Mouse (Mus musculus): Measurements from ENCODE around the gene Trim41.
"Not testable (repeated sequence)": the region's sequence is repeated elsewhere in the genome, so short reads cannot be mapped to it uniquely, and the experiment has no call there.

Trim41 gene

DNA sequence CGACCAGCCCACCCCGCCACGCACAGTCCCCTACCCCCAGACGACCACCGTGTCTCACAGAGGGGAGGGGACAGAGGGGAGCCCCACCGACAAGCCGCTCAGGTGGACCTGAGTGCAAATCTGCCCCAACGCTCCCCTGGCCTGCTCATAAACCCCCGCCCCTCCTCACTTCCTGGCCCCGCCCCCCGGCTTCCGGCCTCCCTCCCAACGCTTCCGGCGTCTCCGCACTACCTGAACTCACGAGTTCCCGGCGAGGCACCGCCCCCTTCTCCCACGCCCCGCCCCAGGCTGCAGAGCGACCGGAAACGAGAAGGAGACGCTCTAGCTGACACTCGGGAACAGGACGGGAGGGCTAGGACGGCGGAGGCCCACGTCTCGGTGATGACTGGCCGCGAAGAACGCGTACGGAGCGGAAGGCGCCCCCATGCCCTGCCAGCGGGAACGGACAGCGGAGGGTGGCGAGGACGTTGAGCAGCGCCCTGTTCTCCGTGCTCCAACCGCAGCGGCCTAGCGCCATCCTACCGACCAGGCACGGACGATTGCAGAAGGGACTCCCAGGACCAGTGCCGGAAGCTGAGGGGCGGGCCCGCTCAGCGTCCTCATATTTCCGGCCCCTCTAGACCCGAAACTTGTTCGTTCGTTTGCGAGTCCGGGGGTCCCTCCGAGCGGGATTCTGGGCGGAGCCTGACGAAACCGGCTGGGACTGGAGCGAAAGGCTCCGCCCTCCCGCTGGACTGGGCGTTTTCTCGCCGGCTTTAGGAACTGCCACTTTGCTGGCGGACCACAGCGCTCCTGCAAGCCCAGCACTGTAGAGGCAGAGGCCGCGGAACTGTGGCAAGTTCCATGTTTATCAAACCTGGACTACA lies at the start of gene Trim41:
Gene Trim41 (minus strand): TSS at position 554 of the 866 bp plus-strand sequence.
- peak; percentile 92 for ATAC-seq (ENCODE audit: low TSS enrichment)

DNA sequence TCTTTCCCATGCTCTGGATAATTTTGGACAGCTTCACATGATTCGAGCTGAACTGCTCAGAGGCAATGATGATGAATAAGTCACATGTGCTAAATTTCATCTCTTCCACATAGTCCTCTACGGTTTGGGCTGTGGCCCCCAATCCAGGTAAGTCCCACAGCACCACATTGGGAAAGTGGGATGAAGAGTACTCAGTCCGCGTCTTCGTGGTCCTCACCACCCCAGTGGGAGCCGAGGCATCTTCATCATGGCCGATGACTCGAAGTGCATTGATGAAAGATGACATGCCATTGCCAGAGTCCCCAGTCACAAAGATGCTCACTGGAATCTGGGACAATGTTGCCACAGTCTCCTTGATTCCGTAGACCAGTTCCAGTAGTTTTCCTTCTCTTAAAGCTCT lies 49.3 kb upstream of the Trim41 start:
- ATAC-seq (ENCODE audit: low TSS enrichment) = no peak

DNA sequence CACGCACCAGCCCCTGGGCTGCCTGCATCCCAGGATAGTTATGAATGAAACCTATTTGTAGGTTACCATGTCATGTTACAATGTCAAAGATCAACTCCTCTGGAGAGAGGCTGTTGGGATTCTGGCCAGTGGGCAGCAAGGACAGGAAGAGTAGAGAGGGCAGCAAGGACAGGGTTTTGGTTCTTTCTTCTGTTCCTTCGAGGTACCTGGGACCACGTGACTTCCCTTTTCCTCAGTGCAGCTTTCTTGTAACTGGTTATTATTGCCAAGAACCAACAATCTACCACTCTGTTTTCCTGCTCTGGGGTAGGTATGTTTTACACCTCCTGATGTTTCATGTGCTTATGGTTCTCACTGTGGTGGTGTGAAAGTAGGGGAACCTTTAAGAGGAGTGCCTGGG lies 46.7 kb upstream of the Trim41 start:
- no peak for ATAC-seq (ENCODE audit: low TSS enrichment)

DNA sequence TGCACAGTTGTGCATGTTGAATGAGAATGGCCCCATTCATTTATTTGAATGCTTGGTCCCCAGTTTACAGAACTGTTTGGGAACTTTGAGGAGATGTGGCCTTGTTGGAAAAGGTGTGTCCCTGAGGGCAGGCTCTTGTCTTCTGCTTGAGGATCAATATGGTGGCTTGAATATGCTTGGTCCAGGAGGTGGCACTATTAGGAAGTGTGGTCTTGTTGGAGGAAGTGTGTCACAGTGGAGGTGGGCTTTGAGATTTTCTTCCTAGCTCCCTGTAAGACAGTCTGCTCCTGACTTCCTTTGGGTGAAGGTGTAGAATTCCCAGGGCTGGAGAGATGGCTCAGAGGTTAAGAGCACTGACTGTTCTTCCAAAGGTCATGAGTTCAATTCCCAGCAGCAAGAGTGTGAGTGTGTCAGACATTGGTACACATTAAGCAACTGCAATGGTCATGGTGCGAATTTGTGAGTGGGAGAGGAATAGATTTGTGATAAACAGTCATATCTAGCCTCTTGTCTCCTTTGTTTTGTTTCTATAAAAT lies 45.7 kb upstream of the Trim41 start:
- ATAC-seq (ENCODE audit: low TSS enrichment) = no peak

DNA sequence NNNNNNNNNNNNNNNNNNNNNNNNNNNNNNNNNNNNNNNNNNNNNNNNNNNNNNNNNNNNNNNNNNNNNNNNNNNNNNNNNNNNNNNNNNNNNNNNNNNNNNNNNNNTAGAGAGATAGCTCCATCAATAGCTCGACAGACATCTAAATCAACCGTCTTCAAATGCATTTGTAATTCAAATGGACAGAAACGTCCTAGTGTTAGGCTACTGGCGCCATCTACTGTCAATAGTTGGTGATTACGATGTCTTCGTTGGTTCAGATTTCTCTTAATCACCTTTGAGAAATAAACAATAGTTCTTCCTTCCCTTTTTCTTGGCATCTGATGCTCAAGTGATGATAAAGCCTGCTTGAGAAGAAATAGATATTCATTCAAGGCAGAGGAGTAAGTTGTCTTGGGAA lies 41.9 kb upstream of the Trim41 start:
- ATAC-seq (ENCODE audit: low TSS enrichment) = 0 out of 2 replicates have a peak, but pooled peaks have one; percentile 16

DNA sequence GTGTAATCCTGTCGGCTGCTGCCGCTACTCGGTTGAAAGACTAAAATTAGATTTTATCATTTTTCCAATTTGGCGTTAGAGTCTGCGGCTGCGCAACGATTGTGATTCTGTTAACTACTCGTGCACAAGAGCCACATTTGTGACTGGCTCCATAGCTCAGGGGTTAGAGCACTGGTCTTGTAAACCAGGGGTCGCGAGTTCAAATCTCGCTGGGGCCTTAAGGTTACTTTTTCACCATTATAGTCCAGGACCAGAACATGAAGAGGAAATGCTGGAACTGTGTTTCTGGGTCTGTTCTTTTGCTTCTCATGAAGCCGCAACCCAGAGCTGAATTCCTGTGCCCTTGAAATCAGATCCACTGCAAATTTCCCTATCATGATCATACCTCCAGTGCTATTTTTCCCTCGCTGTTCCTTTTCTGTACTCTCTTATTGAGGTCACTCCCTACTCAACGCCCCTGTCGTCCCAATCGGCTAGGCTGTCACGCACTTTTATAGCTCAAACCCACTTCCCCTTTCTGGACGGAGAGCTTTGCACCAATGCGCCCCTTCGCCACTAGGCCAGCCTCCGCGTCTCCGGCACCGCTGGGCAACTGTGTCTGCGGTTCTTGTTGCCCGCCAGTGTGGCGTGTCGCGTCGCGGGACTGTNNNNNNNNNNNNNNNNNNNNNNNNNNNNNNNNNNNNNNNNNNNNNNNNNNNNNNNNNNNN lies 36.5 kb upstream of the Trim41 start:
- peak; percentile 28 for ATAC-seq (ENCODE audit: low TSS enrichment)

DNA sequence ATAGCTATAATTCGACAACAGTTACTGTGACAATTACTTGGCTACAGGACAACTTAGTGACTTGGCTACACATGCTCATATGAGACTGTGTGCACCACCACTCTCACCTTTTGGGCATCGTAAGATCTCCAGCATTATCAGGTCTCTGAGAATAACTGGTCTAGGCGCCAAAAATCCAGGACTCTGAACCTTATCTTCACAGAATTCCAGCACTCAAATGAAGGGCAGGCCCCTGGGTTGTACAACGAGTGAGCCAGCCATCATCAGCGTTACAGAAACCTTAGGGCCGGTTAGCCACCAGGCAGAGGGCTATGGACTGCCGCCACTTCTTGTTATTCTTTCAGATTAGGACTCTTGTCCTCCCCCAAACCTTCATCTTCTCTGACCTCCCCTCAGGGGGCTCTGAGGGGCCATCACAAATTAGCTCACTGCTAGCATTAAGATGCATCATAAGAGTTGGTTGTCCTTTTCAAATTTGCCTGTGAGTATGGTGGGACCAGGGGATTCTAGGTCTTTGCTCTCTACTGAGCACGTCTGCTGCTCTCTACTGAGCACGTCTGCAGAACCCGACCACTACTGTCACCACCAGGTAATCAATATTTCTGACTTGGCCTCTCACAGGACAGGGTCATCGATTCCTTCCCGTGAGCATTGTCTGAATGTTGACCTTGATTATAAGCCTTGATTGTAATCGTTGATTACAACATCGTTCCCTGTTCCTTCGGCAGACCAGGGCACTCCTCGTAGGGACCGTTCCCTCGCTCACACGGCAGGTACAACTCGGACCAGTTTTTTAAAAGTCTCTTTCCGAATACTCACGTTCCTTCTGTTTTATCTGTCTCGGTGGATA lies 35.7 kb upstream of the Trim41 start:
- peak; percentile 27; the same call in 1 of the 2 replicates for ATAC-seq (ENCODE audit: low TSS enrichment)

DNA sequence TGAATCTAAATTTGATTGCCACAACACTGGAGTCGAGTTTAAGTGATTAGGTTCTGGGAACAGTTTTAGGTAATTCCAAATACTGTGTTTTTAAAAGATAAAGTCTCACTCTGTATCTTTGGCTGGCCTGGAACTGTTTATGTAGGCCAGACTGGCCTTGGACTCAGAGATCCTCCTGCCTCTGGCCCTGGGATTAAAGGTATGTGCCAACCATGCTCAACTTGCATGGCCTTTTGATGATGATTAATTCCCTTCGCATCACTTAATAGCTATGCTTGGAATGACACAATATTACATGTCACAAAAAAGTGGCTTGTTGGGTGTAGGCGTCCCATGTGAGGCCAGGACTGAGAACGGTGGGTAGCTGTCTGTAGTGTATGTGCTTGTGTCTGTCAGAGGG lies 35.0 kb upstream of the Trim41 start:
- no peak for ATAC-seq (ENCODE audit: low TSS enrichment)

DNA sequence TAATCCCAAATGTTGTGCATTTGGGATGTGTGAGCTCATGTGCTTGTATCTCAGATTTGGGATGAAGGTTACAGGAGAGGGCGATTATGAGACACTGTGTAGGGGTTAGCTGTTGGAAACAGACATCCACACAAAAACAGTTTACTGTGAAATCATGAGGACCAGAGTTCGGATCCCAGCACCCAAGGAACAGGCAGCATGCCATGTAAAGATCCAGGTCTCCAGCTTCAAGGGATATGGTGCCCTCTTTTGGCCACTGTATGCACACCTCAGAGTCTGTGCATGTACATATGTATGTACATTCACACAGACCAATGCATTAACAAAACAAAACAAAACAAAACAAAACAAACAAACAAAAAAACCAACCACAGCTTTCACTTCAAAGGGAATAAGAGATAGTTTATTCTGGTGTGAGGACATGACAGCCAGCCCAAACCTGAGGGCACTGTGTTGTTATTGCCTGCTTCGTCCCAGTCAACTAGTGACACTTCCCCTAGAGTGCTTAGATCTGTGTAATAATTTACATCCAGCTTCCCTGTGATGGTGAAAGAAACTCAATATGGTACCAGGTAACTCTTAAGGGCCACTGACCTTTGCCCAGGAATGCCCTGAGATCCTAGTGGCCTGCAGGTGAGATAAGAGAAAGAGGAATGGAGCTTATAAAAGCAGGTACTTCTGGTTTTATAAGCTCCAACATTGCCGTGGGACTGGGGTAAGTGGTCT lies 34.3 kb upstream of the Trim41 start:
- no peak for ATAC-seq (ENCODE audit: low TSS enrichment)

DNA sequence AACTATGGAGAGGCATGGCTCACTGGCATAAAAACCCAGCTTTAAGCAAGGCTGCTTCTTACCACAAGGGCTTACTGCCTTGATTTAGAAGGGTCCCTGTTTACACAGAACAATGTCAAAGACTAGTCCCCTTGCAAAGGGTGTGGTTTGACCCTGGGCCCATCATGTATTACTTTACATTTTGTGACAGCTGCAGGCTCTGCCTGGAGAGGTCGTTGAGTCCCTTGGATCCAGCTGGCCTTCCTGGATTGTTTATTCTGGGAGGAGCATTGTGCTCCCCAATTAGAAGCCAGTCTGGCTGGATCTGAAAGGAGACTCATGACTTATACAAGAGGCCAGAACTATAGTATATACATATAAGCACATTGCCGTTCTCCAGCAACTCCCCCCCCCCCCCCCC lies 33.1 kb upstream of the Trim41 start:
- ATAC-seq (ENCODE audit: low TSS enrichment) = no peak

DNA sequence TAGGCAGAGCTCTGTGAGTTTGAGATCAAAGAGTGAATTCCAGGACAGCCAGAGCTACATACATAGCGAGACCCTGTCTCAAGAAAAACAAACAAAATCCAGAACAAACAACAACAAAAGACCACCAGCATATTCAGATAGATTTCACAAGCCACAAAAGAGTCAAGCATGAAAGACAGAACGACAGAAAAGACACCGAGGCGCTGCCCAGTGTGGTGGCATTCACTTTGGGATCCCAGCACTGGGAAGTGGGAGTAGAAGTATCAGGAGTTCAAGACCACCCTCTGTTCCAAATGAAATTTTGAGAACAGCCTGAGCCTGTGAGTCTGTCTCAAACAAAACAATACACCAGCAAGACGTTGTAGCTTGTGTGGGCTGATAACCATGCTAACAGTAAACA lies 29.7 kb upstream of the Trim41 start:
- no peak for ATAC-seq (ENCODE audit: low TSS enrichment)

DNA sequence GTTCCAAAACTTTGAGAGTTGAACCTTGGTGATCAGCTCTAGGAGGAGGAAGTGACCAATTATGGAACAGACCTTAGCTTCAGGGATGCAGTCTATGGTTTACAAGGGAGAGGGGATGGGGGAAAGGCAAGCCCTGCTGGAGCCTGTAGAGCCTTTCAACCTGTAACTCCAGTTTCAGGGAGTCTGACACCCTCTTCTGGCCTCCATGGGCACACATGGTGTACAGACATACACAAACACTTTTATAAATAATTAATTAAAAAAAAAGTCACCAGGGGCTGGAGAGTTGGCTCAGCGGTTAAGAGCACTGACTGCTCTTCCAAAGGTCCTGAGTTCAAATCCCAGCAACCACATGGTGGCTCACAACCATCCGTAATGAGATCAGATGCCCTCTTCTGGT lies 29.2 kb upstream of the Trim41 start:
- not testable (repeated sequence) for ATAC-seq (ENCODE audit: low TSS enrichment)

DNA sequence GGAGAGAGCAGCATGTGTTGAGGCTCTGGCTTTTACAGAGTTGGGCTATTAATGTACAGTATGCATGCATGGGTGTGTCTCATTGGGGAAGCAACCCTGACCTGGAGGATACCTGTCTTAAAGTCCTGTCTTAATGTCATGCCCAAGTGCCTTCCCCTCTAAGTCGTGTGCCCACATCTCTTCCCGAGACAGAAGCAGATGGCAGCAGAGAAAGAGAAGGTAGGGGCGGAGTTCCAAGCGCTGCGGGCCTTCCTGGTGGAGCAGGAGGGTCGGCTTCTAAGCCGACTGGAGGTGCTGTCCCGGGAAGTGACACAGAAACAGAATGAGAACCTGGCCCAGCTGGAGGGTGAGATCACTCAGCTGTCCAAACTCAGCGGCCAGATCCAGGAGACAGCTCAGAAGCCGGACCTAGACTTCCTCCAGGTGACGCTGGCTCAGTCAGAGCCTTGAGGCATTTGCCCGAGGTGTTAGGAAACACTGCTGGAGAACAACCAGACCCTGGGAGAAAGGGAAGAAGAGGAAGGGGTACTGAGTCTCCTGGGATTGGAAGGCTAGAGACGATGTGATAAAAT lies 28.2 kb upstream of the Trim41 start:
- no peak for ATAC-seq (ENCODE audit: low TSS enrichment)

DNA sequence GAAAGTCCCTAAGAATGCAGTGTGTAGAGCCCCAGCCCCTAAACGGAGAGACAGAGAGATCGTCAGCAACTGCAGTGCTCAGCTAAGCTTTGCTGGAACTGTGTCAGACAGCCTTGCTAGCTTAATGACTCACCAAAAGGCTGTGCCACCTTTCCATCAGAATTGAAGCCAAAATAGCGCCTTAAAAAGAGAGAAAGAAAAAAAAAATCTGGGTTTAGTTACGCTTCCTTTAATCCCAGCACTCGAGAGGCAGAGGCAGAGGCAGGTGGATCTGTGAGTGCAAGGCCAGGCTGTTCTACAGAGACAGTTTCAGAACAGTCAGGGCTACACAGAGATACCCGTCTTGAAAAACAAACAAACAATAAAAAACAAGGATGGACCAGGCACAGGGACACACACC lies 27.2 kb upstream of the Trim41 start:
- ATAC-seq (ENCODE audit: low TSS enrichment) = peak; percentile 86

DNA sequence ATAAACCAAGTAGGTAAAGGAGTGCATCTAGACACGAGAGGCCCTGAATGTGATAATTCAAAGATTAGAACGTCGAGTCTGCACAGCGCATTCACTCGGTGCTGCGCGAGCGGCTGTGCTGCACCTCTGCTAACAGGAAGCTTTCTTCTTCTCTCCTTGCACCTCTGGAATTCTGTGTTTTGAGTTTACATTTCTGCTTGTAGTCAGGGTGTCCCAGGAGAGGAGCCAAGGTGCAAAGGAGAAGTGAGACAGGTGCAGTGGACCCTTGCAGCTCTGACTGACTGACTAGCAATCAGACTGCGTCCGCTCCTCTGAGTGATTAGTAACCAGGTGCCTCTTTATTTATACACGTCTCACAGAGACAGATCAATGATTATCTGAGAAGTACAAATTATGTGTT lies 26.0 kb upstream of the Trim41 start:
- ATAC-seq (ENCODE audit: low TSS enrichment) = no peak

DNA sequence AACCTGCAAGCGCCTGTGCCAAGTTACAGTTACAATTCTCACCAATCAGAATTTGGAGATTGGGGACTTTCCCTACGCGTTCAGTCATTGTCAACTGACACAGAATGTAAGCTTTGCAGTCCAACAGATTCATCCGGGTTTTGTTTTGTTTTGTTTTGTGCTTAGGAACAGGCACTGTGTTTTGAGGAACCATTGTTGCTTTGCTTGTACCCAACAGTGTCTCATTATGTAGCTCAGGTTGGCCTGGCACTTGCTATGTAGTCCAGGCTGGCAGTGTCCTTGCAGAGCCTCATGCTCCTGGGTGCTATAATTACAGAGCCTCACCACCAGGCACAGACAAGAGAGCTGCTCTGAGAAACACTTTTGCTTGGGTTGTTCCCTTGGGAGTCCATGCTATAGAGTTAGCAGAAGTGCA lies 25.2 kb upstream of the Trim41 start:
- ATAC-seq (ENCODE audit: low TSS enrichment) = no peak

DNA sequence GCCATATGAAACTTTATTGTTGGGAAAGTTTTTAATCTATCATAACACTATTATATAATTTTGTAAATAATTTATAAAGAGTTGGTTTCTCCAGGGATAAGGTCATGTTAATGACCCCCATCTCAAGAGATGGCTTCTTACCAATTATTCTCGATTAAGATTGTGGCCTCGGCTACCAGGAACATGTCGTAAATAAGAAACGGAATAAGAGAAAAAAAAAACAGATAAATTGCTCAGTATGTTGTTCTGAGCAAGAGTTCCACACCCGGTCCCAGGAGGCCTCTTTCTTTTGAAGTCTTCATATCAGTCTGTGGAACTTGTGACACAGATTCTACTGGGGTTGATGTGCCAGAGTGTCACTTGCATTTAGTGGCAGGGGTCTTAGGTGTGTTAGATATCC lies 24.1 kb upstream of the Trim41 start:
- no peak for ATAC-seq (ENCODE audit: low TSS enrichment)

DNA sequence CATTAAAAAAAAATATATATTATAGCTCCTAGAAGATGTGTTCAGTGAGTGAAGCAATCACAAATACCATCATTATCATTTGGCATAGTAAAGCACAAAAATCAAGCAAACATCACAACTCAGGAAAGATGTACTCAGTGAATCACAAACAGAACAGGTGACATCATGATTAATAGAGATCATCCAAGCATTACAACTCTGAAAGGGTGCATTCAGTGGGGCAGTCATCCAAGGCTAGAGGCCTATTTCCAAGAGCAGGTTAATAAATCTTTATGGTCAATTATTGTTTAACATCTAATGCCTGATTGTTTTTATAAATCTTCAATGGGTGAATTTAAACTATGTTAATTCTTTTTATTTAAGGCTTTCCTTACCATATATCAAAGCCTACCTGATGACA lies 23.7 kb upstream of the Trim41 start:
- no peak for ATAC-seq (ENCODE audit: low TSS enrichment)

DNA sequence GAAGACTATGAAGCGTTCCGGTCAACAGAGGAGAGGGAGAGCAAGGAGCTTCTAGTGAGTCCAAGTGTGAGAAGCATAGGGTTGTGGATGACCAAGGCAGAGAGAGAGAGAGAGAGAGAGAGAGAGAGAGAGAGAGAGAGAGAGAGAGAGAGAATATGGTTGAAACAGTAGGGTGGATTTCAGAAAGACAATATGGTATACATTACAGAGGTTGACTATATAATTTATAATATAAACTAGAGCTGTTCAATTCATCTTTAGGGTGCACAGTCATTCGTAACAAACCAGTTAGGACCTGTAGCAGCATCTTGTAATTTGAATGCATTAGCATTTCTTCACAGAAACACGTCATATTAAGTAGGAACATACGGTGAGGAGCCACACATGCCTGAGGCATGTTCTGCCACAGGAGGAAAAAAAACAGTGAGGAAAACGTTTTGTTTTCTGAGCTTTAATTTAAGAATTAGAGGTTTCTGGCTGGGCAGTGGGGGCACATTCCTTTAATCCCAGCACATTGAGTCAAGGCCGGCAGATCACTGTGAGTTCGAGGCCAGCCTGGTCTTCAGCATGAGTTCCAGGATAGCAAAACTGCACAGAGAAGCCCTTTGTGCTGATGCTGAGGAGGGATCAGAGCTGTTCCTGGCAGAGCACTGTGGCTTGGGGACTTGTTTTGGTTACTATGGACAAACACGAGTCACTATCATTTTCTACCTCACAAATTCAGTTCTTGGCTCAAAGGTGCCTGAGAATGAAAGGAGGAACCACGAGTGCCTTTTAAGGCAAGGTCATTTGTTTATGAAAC lies 21.9 kb upstream of the Trim41 start:
- no peak for ATAC-seq (ENCODE audit: low TSS enrichment)

DNA sequence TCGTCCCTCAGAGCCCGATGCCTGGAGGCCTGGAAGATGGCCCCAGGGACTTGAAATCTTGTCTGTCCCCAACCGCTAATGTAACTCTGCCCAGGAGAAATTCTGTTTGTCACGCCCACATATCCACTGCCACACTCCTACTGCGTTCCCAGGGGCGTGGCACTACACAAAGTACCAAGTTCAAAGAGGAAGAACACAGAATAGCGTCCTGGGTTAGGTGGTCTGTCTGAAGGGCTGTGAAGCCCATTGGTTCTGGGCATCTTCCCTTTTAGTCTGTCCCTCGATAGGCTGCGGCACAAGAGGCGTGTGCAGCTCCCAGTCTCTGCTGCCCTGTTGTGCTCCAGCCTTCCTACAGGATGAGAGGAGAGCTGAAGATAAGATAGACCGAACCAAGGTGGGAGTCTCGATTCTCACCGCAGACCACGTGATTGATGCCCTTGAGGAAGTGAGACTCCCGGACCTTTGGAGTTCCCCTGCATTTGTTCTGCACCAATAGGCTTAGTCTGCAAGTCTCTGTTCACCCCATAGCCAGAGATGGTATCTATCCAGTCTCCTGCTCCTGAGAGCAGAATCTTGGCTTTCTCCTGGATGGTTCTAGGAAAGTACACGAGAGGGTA lies 21.1 kb upstream of the Trim41 start:
- ATAC-seq (ENCODE audit: low TSS enrichment) = peak; percentile 29; the same call in 1 of the 2 replicates

All from frontal cortex, adult (tissue).